Mouse (Mus musculus): Measurements from ENCODE around the gene Slc25a33.

Gene Slc25a33

DNA sequence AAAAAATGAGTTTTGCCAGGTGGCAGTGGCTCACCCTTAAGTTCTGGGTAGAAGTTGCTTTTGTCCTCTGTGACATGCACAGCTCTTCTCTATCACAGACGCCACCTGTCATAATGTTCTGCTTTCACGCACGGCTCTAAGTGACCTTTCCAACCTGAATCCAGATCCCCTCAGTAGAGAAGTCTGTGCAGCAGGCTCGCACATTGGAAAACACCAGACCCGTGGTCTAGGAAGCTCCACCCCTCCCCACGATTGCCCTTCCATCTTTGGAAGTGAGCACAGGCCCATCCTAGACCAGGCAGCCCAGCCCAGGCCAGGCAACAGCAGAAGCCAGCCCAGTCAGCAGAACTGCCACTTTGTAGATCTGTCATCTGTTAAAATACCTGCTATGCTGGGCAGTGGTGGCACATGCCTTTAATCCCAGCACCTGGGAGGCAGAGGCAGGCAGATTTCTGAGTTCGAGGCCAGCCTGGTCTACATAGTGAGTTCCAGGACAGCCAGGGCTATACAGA lies 20.9 kb upstream of the Slc25a33 start:
- DNase-seq (ENCODE audit: low read depth, low spot score), result peak; percentile 85

DNA sequence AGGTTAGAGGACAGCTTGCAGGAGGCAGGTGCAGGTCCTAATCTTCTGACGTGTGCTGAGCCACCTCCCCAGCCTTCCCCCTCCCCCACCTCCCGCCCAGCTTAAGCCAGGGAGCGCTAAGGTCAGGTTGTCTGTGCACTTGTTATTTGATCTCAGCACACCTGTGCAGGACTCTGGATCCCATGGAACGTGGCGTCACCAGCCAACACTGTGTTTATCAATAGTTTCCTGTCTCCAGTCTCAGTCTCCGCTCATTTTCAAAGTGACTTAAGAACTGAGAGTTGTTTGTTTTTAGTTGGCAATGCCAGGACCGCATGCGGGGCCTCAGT lies 19.9 kb upstream of the Slc25a33 start:
- no peak for DNase-seq (ENCODE audit: low read depth, low spot score)

DNA sequence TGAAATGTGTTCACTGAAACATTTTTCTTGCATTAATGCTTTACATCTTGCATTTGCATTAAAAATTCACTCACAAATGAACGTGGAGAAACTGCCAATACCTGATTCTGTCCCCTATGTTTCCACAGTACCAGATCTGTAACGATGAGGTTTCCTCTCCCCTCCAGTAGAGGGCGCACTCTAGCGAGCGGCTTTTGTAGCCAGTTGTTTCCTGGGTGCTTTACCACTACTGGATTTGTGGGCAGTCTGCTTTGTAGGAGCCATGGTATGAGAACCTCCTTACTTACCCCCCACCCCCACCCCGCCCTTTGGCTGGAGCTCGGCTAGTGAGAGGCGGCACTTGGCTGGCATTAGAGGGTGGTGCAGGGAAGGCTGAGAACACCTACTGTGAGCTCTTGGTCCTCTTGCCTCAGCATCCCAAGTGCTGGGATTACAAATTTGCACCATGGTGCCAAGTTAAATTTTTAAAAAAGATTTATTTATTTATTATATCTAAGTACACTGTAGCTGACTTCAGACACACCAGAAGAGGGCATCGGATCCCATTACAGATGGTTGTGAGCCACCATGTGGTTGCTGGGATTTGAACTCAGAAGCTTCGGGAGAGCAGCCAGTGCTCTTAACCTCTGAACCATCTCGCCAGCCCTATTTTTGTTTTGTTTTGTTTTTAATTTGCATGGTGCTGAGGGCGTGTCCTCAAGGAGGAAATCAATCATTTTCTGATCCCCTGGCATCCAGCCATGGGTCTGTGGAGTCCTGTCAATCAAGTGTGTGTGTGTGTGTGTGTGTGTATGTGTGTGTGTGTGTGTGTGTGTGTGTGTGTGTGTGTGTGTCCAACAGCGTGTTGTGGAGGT lies 19.3 kb upstream of the Slc25a33 start:
- peak; percentile 71 for DNase-seq (ENCODE audit: low read depth, low spot score)

GRCm38 (mm10) chr4:149792159-149792800 lies 18.2 kb upstream of the Slc25a33 start:
- no peak for DNase-seq (ENCODE audit: low read depth, low spot score)

GRCm38 (mm10) chr4:149791470-149791869 lies 17.4 kb upstream of the Slc25a33 start:
- no peak for DNase-seq (ENCODE audit: low read depth, low spot score)

DNA sequence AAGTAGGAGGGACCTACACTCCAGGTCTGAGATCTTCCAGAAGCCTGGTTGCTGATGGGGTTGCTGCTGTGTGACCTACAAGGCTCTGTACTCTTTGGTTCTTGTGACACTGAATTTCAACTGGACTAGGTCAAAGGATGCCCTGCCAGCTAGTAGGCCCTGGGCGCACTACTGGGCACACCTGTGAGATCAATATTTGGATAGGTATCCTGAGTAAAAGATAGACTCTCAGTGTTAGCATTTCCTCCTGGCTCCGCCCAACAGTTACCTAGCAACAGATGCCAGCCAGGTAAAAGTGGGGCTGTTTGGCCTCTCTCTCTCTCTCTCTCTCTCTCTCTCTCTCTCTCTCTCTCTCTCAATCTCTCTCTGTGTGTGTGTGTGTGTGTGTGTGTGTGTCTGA lies 16.9 kb upstream of the Slc25a33 start:
- DNase-seq (ENCODE audit: low read depth, low spot score), result no peak

DNA sequence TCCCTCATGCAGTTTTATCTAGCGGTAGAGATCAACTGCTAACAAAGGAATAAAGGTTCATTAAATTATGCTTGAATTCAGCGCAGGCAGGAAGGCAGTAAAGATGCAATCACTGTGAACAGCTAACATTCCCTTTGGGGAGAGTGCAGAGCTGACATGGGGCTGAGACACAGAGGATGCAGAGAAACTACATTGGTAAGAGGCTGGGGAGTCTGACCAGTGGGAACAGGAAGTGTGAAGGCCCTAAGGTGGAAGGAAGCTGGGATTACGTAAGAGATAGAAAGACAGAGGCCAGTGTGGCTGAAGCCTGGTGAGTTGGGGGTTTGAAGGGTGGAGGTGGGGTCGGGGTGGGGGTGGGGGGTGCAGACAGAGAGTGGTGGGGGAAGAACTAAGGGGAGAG lies 16.5 kb upstream of the Slc25a33 start:
- no peak for DNase-seq (ENCODE audit: low read depth, low spot score)

DNA sequence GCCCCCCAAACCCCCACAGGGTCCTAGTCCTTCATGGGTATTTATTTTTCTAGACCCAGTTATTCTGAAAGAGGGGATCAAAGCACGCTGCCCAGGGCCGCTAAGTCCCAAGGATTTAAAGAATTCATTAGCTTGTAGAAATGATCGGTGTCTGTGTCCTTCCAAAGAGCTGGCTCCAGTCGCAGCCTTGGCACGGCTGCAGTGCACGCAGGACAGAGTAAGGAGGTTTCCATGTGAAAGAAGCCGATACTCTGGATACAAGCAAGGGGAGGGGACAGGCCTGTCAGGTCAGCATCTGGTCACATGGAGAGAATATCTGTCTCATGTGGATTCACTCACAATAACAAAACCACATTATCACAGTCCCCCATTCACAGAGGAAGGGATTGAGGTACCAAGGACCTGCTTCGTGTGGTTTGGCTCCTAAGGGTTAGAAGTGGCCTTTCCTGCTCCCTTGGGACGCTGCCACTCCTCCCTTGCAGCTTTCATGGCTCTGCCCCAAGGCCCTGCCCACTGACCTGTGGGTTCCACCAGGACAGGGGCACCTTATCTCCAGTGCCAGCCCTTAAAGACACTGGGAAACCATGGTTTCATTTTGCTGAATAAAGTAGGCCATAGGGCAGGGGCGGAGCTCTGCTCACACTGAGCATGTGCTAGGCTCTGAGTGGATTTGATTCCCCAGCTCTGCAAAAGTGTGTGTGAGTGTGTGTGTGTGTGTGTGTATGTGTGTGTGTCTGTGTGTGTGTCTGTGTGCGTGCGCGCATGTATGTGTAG lies 15.5 kb upstream of the Slc25a33 start:
- DNase-seq (ENCODE audit: low read depth, low spot score), result no peak

- no peak for DNase-seq (ENCODE audit: low read depth, low spot score)
Observed at GRCm38 (mm10) chr4:149784901-149785300, 10.8 kb upstream of the Slc25a33 start.

- no peak for DNase-seq (ENCODE audit: low read depth, low spot score)
Observed at GRCm38 (mm10) chr4:149784371-149784770, 10.3 kb upstream of the Slc25a33 start.

DNA sequence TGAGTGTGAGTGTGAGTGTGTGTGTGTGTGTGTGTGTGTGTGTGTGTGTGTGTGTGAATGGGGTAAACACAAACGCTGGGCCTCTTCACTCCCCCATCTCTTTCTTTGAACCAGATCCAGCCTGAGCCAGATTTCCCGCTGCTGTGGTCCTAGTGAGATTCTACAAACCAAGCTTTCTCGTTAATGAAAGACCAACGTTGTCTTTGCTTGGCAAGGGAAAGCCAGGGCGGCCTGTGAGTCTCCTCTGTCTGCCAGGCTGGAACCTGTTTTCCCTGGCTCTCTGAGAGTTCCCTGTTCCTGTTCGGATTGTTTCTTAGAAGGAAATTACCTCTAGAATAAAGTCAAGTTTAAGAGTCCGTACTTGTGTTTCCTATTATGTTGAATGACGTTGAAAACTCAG lies 8.9 kb upstream of the Slc25a33 start:
- no peak for DNase-seq (ENCODE audit: low read depth, low spot score)

DNA sequence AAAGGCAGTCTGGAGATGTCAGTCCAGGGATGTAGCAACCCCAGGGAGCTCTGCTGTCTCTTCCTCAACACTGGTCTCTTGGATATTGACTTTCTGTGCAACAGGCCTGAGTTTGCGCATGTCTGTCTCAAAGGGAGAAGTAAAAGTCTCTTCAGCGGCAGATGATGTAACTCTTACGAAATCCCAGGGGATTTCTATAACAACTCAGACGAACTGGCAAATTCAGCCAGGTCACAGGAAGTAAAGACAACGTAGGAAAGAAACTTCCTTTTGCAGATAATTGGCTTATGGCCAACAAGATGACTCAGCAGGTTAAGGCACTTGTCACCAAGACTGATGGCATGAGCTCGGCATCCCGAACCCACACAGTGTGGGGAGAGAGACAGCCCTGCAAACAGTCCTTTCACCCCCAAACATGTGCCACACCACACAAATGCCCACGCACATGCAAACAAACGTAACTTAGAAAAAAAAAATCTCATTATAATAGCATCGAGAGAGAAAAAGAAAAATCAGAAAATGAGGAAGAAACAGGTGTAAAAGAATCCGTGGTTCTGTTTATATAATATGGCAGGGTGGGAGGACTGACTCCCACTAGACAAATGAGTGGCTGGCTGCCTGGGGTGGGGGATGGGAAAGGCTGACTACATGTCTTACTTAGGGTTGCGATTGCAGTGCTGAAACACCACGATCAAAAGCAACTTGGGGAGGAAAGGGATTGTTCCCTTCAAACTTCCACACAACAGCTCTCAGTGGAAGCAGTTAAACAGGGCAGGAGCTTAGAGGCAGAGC lies 6.7 kb upstream of the Slc25a33 start:
- peak; percentile 65 for DNase-seq (ENCODE audit: low read depth, low spot score)

- no peak for DNase-seq (ENCODE audit: low read depth, low spot score)
Observed at GRCm38 (mm10) chr4:149779966-149780365, 5.9 kb upstream of the Slc25a33 start.

GRCm38 (mm10) chr4:149777126-149777525 lies 3.0 kb upstream of the Slc25a33 start:
- no peak for DNase-seq (ENCODE audit: low read depth, low spot score)

- peak; percentile 55 for DNase-seq (ENCODE audit: low read depth, low spot score)
Observed at GRCm38 (mm10) chr4:149775760-149776362, 1.8 kb upstream of the Slc25a33 start.

- DNase-seq (ENCODE audit: low read depth, low spot score), result no peak
Observed at GRCm38 (mm10) chr4:149775330-149775729, 1.3 kb upstream of the Slc25a33 start.

GRCm38 (mm10) chr4:149773408-149774093 lies 526 bp downstream of the Slc25a33 start:
- DNase-seq (ENCODE audit: low read depth, low spot score), result no peak

GRCm38 (mm10) chr4:149772394-149772793 lies 1.7 kb downstream of the Slc25a33 start:
- no peak for DNase-seq (ENCODE audit: low read depth, low spot score)

- no peak for DNase-seq (ENCODE audit: low read depth, low spot score)
Observed at GRCm38 (mm10) chr4:149765201-149765600, 8.9 kb downstream of the Slc25a33 start.

DNA sequence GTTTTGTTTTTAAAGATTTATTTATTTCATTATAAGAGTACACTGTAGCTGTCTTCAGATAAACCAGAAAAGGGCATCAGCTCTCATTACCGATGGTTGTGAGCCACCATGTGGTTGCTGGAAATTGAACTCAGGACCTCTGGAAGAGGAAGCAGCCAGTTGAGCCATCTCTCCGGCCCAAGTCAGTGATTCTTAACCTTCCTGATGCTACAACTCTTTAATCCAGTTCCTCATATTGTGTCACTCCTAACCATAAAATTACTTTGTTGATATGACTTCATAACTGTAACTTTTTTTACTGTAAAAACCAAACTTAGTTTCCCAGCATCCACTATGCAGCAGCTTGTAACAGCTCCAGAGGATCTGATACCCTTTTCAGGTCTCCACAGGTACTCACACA lies 10.7 kb downstream of the Slc25a33 start:
- DNase-seq (ENCODE audit: low read depth, low spot score), result no peak

All from ZHBTc4 (cell line).